Mouse (Mus musculus): ENCODE measurements around the gene Ep400. TPM values are rescaled to one million over a fixed set of nuclear protein-coding genes. Genes with fewer than 3 reads are reported as not detected.
A peak's percentile ranks its signal among the peaks of the same experiment; 100 is the strongest.
"Not testable (repeated sequence)": the region's sequence is repeated elsewhere in the genome, so short reads cannot be mapped to it uniquely, and the experiment has no call there.

Gene Ep400
- polyA plus RNA-seq, 1 experiment from 2014 or later: 64.6 TPM

DNA sequence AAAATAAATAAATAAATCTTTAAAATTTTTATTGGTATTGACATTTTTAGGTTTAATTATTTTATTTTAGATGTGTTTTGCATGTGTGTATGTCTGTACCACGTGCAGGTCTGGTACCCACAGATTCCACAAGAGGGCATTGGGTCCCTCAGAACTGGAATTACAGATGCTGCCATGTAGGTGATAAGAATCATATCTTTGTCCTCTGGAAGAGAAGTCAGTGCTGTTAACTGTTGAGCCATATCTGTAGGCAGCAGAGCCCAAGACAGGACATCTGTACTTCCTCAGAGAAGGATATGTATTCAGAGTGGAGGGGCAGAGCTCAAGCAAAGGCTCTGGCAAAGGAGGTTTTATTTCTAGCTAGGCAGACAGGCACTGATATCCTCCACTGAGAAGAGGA is 49.1 kb downstream of the Ep400 start:
- H3K4me1 ChIP-seq; H3K27ac ChIP-seq; H3K4me2 ChIP-seq; H3K9me3 ChIP-seq; ATAC-seq (replicated peaks); H3K9ac ChIP-seq; H3K4me3 ChIP-seq; H3K27me3 ChIP-seq (replicated peaks): not testable (repeated sequence)
- 95% methylated on average over 1 of the region's 1 CpGs for WGBS
- peaks cover 47% of the 10 kb centered on the region for H3K36me3 ChIP-seq (replicated peaks)

DNA sequence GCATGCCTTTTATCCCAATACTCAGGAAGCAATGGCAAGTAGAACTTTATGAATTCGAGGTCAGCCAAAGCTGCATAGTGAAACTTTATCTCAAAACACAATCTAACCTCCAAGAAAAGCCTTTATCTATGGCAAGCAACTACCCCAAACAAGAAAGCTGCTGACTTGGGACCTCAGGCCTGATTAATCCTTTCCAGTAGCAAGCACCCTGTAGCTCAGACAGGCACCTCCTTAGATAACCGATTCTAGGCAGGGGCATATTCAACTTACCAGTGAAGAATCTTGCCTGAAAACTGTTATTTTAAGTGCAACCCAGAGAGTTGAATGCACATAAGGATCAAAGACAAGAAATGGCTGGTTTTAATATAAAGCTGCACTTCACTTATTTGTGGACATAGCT is 59.1 kb downstream of the Ep400 start:
- peaks cover 35% of the 10 kb centered on the region for H3K36me3 ChIP-seq (replicated peaks)

DNA sequence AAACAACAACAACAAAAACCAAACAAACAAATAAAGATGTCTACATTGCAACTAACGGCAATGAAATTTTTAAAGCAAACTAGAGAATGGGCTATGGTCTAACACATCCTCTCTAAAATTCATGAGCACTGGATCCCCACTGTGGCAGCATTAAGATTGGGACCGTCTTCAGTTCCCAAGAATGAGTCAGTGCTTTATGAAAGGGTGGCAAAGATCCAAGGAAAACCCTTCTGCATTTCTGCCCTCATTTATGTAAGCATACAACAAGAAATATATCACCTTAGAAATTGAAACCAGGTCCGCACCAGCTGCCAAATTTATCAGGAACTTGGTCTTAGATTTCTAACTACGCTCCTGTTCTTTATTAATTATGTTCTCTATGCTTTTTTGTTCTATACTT is 61.3 kb downstream of the Ep400 start:
- WGBS: 90% methylated on average over 4 of the region's 4 CpGs
- Histone ChIP-seq H3K4me3 (no peak overlapping the region), H3K4me1 (no peaks in the 10 kb centered on the region), H3K9me3 (no peaks in the 10 kb centered on the region), H3K9ac (no peak overlapping the region), H3K4me2 (no peak overlapping the region), H3K36me3 (replicated peaks) (peaks cover 53% of the 10 kb centered on the region), H3K27ac (no peak overlapping the region), H3K27me3 (replicated peaks) (no peaks in the 10 kb centered on the region)
- no peak for ATAC-seq (replicated peaks)

More for the DNA sequence above, 59.1 kb downstream of the Ep400 start:
- Histone ChIP-seq H3K9ac (no peak overlapping the region), H3K27me3 (replicated peaks) (no peaks in the 10 kb centered on the region), H3K9me3 (no peaks in the 10 kb centered on the region), H3K4me2 (no peak overlapping the region), H3K4me3 (no peak overlapping the region), H3K4me1 (no peaks in the 10 kb centered on the region), H3K27ac (no peak overlapping the region)
- WGBS: 91% methylated on average over 2 of the region's 2 CpGs
- ATAC-seq (replicated peaks): no peak

- Histone ChIP-seq H3K36me3 (replicated peaks) (peaks cover 81% of the 10 kb centered on the region), H3K9ac (no peak overlapping the region), H3K27ac (no peak overlapping the region), H3K4me2 (no peak overlapping the region), H3K27me3 (replicated peaks) (no peaks in the 10 kb centered on the region), H3K4me1 (no peaks in the 10 kb centered on the region), H3K4me3 (no peak overlapping the region), H3K9me3 (no peaks in the 10 kb centered on the region)
- WGBS: 95% methylated on average over 1 of the region's 1 CpGs
- no peak for ATAC-seq (replicated peaks)
Observed at GRCm38 (mm10) chr5:110704004-110704403, 66.5 kb downstream of the Ep400 start.

DNA sequence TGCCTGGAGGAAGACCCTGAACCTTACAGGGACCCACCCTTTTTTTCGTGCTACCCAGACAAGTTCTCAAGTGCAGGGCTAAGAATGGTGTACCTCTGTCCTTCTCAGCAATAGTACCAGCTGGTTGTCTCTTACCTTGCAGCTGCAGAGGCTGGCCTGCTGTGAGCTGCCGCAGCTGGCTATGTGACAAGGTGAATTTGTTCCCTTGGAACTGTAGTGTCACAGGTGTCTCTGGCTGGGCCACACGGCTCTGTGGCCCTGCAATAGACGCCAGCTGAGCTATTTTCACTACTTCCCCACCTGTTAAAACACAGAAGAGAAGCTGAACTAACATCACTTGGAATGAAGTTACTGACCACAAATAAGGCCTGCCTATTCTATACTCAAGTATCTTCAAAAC is 71.9 kb downstream of the Ep400 start:
- WGBS: 94% methylated on average over 4 of the region's 4 CpGs
- Histone ChIP-seq H3K9ac (no peak overlapping the region), H3K4me1 (no peaks in the 10 kb centered on the region), H3K27me3 (replicated peaks) (no peaks in the 10 kb centered on the region), H3K36me3 (replicated peaks) (peaks cover 79% of the 10 kb centered on the region), H3K4me2 (no peak overlapping the region), H3K9me3 (no peaks in the 10 kb centered on the region), H3K27ac (no peak overlapping the region), H3K4me3 (no peak overlapping the region)
- no peak for ATAC-seq (replicated peaks)

GRCm38 (mm10) chr5:110682041-110682440 is 88.5 kb downstream of the Ep400 start:
- Histone ChIP-seq H3K4me3 (no peak overlapping the region), H3K4me2 (no peak overlapping the region), H3K4me1 (no peaks in the 10 kb centered on the region), H3K9me3 (no peaks in the 10 kb centered on the region), H3K36me3 (replicated peaks) (peaks cover 80% of the 10 kb centered on the region), H3K27ac (no peak overlapping the region), H3K9ac (no peak overlapping the region), H3K27me3 (replicated peaks) (no peaks in the 10 kb centered on the region)
- ATAC-seq (replicated peaks): no peak
- 96% methylated on average over 8 of the region's 8 CpGs for WGBS

DNA sequence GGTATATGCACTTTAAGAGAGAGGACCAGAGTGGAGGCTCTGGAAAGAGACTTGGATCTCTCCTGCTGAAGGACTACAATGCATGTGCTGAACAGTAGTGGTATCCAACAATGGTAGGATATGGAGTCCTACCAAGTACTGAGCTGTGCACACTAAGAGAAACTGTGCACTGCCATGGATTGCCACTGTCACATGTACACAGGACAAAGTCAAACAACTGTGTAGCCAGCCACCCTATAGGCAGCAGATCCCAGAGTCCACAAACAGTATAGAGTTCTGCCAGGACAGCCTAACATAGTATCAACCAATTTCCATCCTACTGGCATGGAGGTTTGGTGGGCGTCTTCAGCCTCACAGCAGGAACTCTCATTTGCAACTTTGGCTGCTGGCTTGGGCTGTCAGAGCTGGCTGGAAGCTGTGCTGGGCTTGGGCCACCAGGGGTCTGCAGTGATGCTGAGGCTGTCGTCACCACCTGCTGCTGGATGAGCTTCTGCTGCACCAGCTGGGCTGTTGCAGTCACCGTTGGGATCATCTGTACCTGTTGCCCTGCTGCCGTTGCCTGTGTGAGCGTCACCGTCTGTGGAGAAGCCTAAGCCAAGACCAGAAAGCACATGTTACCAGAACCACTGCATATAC is 104.9 kb downstream of the Ep400 start:
- 66% methylated on average over 6 of the region's 6 CpGs for WGBS
- no peak overlapping the region for H3K9ac ChIP-seq
- no peak overlapping the region for H3K4me3 ChIP-seq
- H3K4me1 ChIP-seq: no peaks in the 10 kb centered on the region
- no peaks in the 10 kb centered on the region for H3K9me3 ChIP-seq
- no peak overlapping the region for H3K27ac ChIP-seq
- no peak overlapping the region for H3K4me2 ChIP-seq
- ATAC-seq (replicated peaks): no peak
- H3K36me3 ChIP-seq (replicated peaks): peaks cover 49% of the 10 kb centered on the region
- H3K27me3 ChIP-seq (replicated peaks): no peaks in the 10 kb centered on the region

GRCm38 (mm10) chr5:110664750-110665269 is 105.7 kb downstream of the Ep400 start:
- no peak overlapping the region for H3K9ac ChIP-seq
- ATAC-seq (replicated peaks): no peak
- no peak overlapping the region for H3K27ac ChIP-seq
- H3K27me3 ChIP-seq (replicated peaks): no peaks in the 10 kb centered on the region
- no peak overlapping the region for H3K4me3 ChIP-seq
- H3K4me1 ChIP-seq: no peaks in the 10 kb centered on the region
- no peaks in the 10 kb centered on the region for H3K9me3 ChIP-seq
- WGBS: 96% methylated on average over 2 of the region's 2 CpGs
- H3K36me3 ChIP-seq (replicated peaks): peaks cover 43% of the 10 kb centered on the region
- no peak overlapping the region for H3K4me2 ChIP-seq

DNA sequence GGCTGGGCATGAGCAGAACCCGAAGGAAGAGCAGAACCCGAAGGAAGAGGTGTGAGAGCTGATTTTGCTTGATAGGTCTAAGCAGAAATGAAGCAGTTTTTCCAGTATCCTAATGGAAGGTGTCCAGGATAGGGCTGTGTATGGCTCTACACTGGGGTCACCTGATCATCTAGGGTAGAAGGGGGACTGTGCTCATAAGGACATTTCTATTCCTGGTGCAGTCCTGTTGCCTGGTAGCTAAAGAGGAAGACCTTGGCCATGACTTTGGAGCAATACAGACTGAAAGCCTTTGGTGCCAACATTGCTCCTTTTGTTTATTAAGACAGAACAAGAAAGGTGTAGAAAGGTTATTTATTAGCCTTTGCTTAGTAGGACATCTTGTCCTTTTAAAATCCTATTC is 106.5 kb downstream of the Ep400 start:
- ATAC-seq (replicated peaks): no peak
- Histone ChIP-seq H3K4me3 (no peak overlapping the region), H3K27me3 (replicated peaks) (no peaks in the 10 kb centered on the region), H3K9ac (no peak overlapping the region), H3K4me2 (no peak overlapping the region), H3K36me3 (replicated peaks) (peaks cover 44% of the 10 kb centered on the region), H3K9me3 (no peaks in the 10 kb centered on the region), H3K27ac (no peak overlapping the region), H3K4me1 (no peaks in the 10 kb centered on the region)
- WGBS: 95% methylated on average over 2 of the region's 2 CpGs

- no peak for ATAC-seq (replicated peaks)
- no peak overlapping the region for H3K4me3 ChIP-seq
- H3K36me3 ChIP-seq (replicated peaks): peaks cover 50% of the 10 kb centered on the region
- H3K9me3 ChIP-seq: no peaks in the 10 kb centered on the region
- no peak overlapping the region for H3K27ac ChIP-seq
- no peaks in the 10 kb centered on the region for H3K27me3 ChIP-seq (replicated peaks)
- H3K4me1 ChIP-seq: no peaks in the 10 kb centered on the region
- H3K9ac ChIP-seq: no peak overlapping the region
- H3K4me2 ChIP-seq: no peak overlapping the region
Observed at GRCm38 (mm10) chr5:110659682-110660081, 110.8 kb downstream of the Ep400 start.

- H3K4me1 ChIP-seq: peaks cover 24% of the 10 kb centered on the region
- H3K36me3 ChIP-seq (replicated peaks): peaks cover 64% of the 10 kb centered on the region
- peak overlapping the region; percentile 70 for H3K27ac ChIP-seq
- ATAC-seq (replicated peaks): peak; percentile 67
- H3K9ac ChIP-seq: peak overlapping the region; percentile 88
- 1% methylated on average over 37 of the region's 37 CpGs for WGBS
- no peaks in the 10 kb centered on the region for H3K9me3 ChIP-seq
- no peaks in the 10 kb centered on the region for H3K27me3 ChIP-seq (replicated peaks)
- H3K4me3 ChIP-seq: peak overlapping the region; percentile 99
- H3K4me2 ChIP-seq: peak overlapping the region; percentile 85
Observed at GRCm38 (mm10) chr5:110653686-110654085, 116.8 kb downstream of the Ep400 start.

- Histone ChIP-seq H3K27ac (peak within 1 kb of the TSS; percentile 70), H3K36me3 (replicated peaks) (peaks cover 60% of the 10 kb centered on the region), H3K9ac (peak within 1 kb of the TSS; percentile 88), H3K4me3 (peak within 1 kb of the TSS; percentile 99), H3K4me2 (peak within 1 kb of the TSS; percentile 85), H3K4me1 (peaks cover 24% of the 10 kb centered on the region), H3K9me3 (no peaks in the 10 kb centered on the region), H3K27me3 (replicated peaks) (no peaks in the 10 kb centered on the region)
- peak; percentile 85 for ATAC-seq (replicated peaks)
- under 1% methylated on average over 91 of the region's 91 CpGs for WGBS
Observed at GRCm38 (mm10) chr5:110652719-110653648, 117.5 kb downstream of the Ep400 start, which contains the start of the genes Noc4l and Ddx51. Noc4l (minus strand) TSS chr5:110653417. Ddx51 (plus strand) TSS chr5:110653451.
